8 mouse cellular contexts compared by ENCODE assay signal in the genomic region with DNA sequence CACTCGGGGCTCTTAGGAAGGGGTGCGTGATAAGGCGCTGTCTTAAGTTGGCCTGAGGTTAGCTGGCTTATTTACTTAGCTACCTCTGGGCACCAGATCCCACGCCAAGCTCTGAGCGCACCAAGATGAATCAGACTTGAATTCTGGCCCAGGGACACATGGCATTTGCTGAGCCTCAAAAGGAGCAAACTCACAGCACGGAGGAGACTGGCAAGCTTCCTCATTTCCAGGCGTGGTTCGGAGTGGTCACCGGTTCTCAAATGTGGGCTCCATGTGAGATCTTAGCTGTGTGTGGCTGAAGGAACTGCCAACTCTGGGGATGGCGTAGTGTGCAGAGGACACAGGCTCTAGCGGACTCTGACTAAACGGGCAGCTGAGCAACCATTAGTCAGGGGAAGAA. TPM values are rescaled to one million over a fixed set of nuclear protein-coding genes. Genes with fewer than 3 reads are reported as not detected.
DNase-seq lines count a peak whose midpoint lies in the region; ATAC-seq and TF ChIP-seq lines count a peak whose summit lies in the region.

No protein-coding gene starts in this region.

- H3K4me3 ChIP-seq in ES-Bruce4 (ENCODE audit: low read depth, low read length), result peak overlapping the region; percentile 39
- H3K4me3 ChIP-seq in bone marrow macrophage, adult 2 months (ENCODE audit: insufficient read depth, low read length), result peak overlapping the region; percentile 81
- peak overlapping the region; percentile 64; the same call in 1 of the 2 replicates for H3K4me3 ChIP-seq in forebrain, embryonic 12.5 days (replicated peaks)
- H3K4me3 ChIP-seq in layer of hippocampus, adult 2 months, result peak overlapping the region; percentile 98
- H3K4me3 ChIP-seq in lung, postnatal 0 days (ENCODE audit: low read depth, low read length), result peak overlapping the region; percentile 88

- H3K27me3 ChIP-seq in ES-Bruce4 (ENCODE audit: control insufficient read depth, insufficient read depth, low read length, poor library complexity, severe bottlenecking), result no peaks in the 10 kb centered on the region
- no peaks in the 10 kb centered on the region for H3K27me3 ChIP-seq in forebrain, embryonic 12.5 days
- H3K27me3 ChIP-seq in lung, postnatal 0 days (replicated peaks; ENCODE audit: insufficient read depth, low read length), result no peaks in the 10 kb centered on the region

- no peak for TF ChIP-seq POLR2A in ES-Bruce4 (IDR thresholded peaks at IDR 0.05; ENCODE audit: insufficient read depth, low read length)
- no peak for TF ChIP-seq POLR2A in bone marrow macrophage, adult 2 months (IDR thresholded peaks at IDR 0.05; ENCODE audit: borderline replicate concordance, low read depth, low read length)

- ATAC-seq in forebrain, embryonic 12.5 days (ENCODE audit: low FRiP score), result no peak
- no peak for ATAC-seq in lung, postnatal 0 days

- TF ChIP-seq CTCF in ES-Bruce4 (IDR thresholded peaks at IDR 0.05; ENCODE audit: low read depth, low read length), result no peak
- TF ChIP-seq CTCF in bone marrow macrophage, adult 2 months (IDR thresholded peaks at IDR 0.05; ENCODE audit: low read depth, low read length), result no peak
- TF ChIP-seq CTCF in layer of hippocampus, adult 2 months (conservative IDR thresholded peaks at IDR 0.05), result no peak
- no peak for TF ChIP-seq CTCF in lung, postnatal 0 days (IDR thresholded peaks at IDR 0.05)

- H3K4me2 ChIP-seq in forebrain, embryonic 12.5 days, result peak overlapping the region; percentile 84
- H3K4me2 ChIP-seq in lung, postnatal 0 days (replicated peaks; ENCODE audit: low read depth, low read length), result peak overlapping the region; percentile 82

- TF ChIP-seq EP300 in ES-Bruce4 (IDR thresholded peaks at IDR 0.05; ENCODE audit: insufficient read depth, low read depth, low read length), result no peak
- no peak for TF ChIP-seq EP300 in lung, postnatal 0 days (IDR thresholded peaks at IDR 0.05)

- no peaks in the 10 kb centered on the region for H3K36me3 ChIP-seq in ES-Bruce4 (ENCODE audit: control insufficient read depth, insufficient read depth, low read length, poor library complexity, severe bottlenecking)
- no peaks in the 10 kb centered on the region; the same call in 1 of the 2 replicates for H3K36me3 ChIP-seq in forebrain, embryonic 12.5 days (replicated peaks)
- H3K36me3 ChIP-seq in lung, postnatal 0 days (ENCODE audit: insufficient read depth, low read length), result no peaks in the 10 kb centered on the region

- intact Hi-C loops in heart, postnatal 14 days (cut with DNase I), result loop anchor here (2.0 kb wide), 1 partner anchor 37 kb away; no protein-coding TSS in a partner anchor

- 82% methylated on average over 12 of the region's 12 CpGs for WGBS in forebrain, embryonic 12.5 days
- 39% methylated on average over 12 of the region's 12 CpGs for WGBS in lung, postnatal 0 days

- peak overlapping the region; percentile 70; the same call in 1 of the 2 replicates for H3K9ac ChIP-seq in ES-Bruce4 (ENCODE audit: low read depth, poor library complexity, severe bottlenecking)
- H3K9ac ChIP-seq in forebrain, embryonic 12.5 days, result 0 out of 2 replicates have a peak overlapping the region, but pooled peaks have one; percentile 64
- no peak overlapping the region for H3K9ac ChIP-seq in lung, postnatal 0 days (replicated peaks; ENCODE audit: low read depth)

- H3K4me1 ChIP-seq in ES-Bruce4 (ENCODE audit: control insufficient read depth, insufficient read depth, low read length), result no peaks in the 10 kb centered on the region
- peaks cover 43% of the 10 kb centered on the region for H3K4me1 ChIP-seq in bone marrow macrophage, adult 2 months (ENCODE audit: control insufficient read depth, insufficient read depth, low read length)
- H3K4me1 ChIP-seq in forebrain, embryonic 12.5 days, result peaks cover 12% of the 10 kb centered on the region
- peaks cover 5% of the 10 kb centered on the region; the same call in 1 of the 2 replicates for H3K4me1 ChIP-seq in lung, postnatal 0 days (ENCODE audit: insufficient read depth, low read depth, low read length)

- peak; percentile 49 to 50 for DNase-seq in heart, postnatal 14 days
- DNase-seq in layer of hippocampus, adult 2 months (ENCODE audit: low spot score in 2 of 2), result peak in 1 of 2 experiments; percentile 19
- DNase-seq in lung, postnatal 0 days (ENCODE audit: low spot score), result peak; percentile 43
- DNase-seq in right cerebral cortex, postnatal 14 days, result peak; percentile 48
- no peak for DNase-seq in embryo, embryonic 10.5 days (ENCODE audit: low spot score)

- no peaks in the 10 kb centered on the region; the same call in 1 of the 2 replicates for H3K9me3 ChIP-seq in ES-Bruce4 (replicated peaks; ENCODE audit: control insufficient read depth, insufficient read depth, low read length, poor library complexity, severe bottlenecking)
- H3K9me3 ChIP-seq in forebrain, embryonic 12.5 days, result 0 out of 2 replicates have a peak, but pooled peaks cover 8% of the 10 kb centered on the region
- no peaks in the 10 kb centered on the region for H3K9me3 ChIP-seq in lung, postnatal 0 days (ENCODE audit: low read length)

- no peak overlapping the region for H3K27ac ChIP-seq in ES-Bruce4 (ENCODE audit: insufficient read depth, low read length)
- H3K27ac ChIP-seq in bone marrow macrophage, adult 2 months (ENCODE audit: insufficient read depth, low read depth, low read length), result peak overlapping the region; percentile 88
- no peak overlapping the region for H3K27ac ChIP-seq in forebrain, embryonic 12.5 days
- H3K27ac ChIP-seq in layer of hippocampus, adult 2 months, result peak overlapping the region; percentile 88
- no peak overlapping the region for H3K27ac ChIP-seq in lung, postnatal 0 days (ENCODE audit: low read length)

RNA-seq across cellular contexts. Expression of gene Arl6ip5, which starts 1.5 kb away (rescaled TPM):
- 51.2 and 58.0 TPM in 2 replicates for polyA plus RNA-seq in ES-Bruce4 (2011; ENCODE audit: insufficient read depth, insufficient read length, low read depth, missing spikeins)
- 169 and 170 TPM in 2 replicates for polyA plus RNA-seq in bone marrow macrophage, adult 2 months (2012; ENCODE audit: insufficient read depth, insufficient read length, missing spikeins)
- 61.4 and 65.3 TPM in 2 replicates for polyA plus RNA-seq in forebrain, embryonic 12.5 days (2016; fragmentation: Nextera tagmentation; extraction: Ambion mirVana)
- total RNA-seq in heart, postnatal 14 days (2021), result 100 to 1,000 TPM; 103 to 110 TPM
- total RNA-seq in layer of hippocampus, adult 2 months (2021), result 100 to 1,000 TPM; 176 to 180 TPM
- polyA plus RNA-seq in lung, postnatal 0 days (2015; fragmentation: Nextera tagmentation; extraction: Ambion mirVana), result 90.3 and 91.9 TPM in 2 replicates

RNA-seq across cellular contexts. Expression of gene Uba3, which starts 6.5 kb away (rescaled TPM):
- 125 and 136 TPM in 2 replicates for polyA plus RNA-seq in ES-Bruce4 (2011; ENCODE audit: insufficient read depth, insufficient read length, low read depth, missing spikeins)
- 36.9 and 38.7 TPM in 2 replicates for polyA plus RNA-seq in bone marrow macrophage, adult 2 months (2012; ENCODE audit: insufficient read depth, insufficient read length, missing spikeins)
- polyA plus RNA-seq in forebrain, embryonic 12.5 days (2016; fragmentation: Nextera tagmentation; extraction: Ambion mirVana), result 94.7 and 95.1 TPM in 2 replicates
- 10 to 100 TPM; 66.9 to 71.9 TPM for total RNA-seq in heart, postnatal 14 days (2021)
- total RNA-seq in layer of hippocampus, adult 2 months (2021), result 10 to 100 TPM; 69.4 to 71.3 TPM
- polyA plus RNA-seq in lung, postnatal 0 days (2015; fragmentation: Nextera tagmentation; extraction: Ambion mirVana), result 35.8 and 43.2 TPM in 2 replicates

RNA-seq across cellular contexts. Expression of gene Tmf1, which starts 33.1 kb away (rescaled TPM):
- polyA plus RNA-seq in ES-Bruce4 (2011; ENCODE audit: insufficient read depth, insufficient read length, low read depth, missing spikeins), result 39.0 and 52.4 TPM in 2 replicates
- 67.5 and 69.8 TPM in 2 replicates for polyA plus RNA-seq in bone marrow macrophage, adult 2 months (2012; ENCODE audit: insufficient read depth, insufficient read length, missing spikeins)
- 30.5 and 33.5 TPM in 2 replicates for polyA plus RNA-seq in forebrain, embryonic 12.5 days (2016; fragmentation: Nextera tagmentation; extraction: Ambion mirVana)
- 10 to 100 TPM; 32.1 to 34.7 TPM for total RNA-seq in heart, postnatal 14 days (2021)
- total RNA-seq in layer of hippocampus, adult 2 months (2021), result 10 to 100 TPM; 48.4 to 52.3 TPM
- 51.0 and 53.9 TPM in 2 replicates for polyA plus RNA-seq in lung, postnatal 0 days (2015; fragmentation: Nextera tagmentation; extraction: Ambion mirVana)

RNA-seq across cellular contexts. Expression of gene Lmod3, which starts 40.6 kb away (rescaled TPM):
- not detected in 2 replicates for polyA plus RNA-seq in ES-Bruce4 (2011; ENCODE audit: insufficient read depth, insufficient read length, low read depth, missing spikeins)
- not detected in 2 replicates for polyA plus RNA-seq in bone marrow macrophage, adult 2 months (2012; ENCODE audit: insufficient read depth, insufficient read length, missing spikeins)
- 0.19 TPM in 1 of 2 replicates, not detected in the other for polyA plus RNA-seq in forebrain, embryonic 12.5 days (2016; fragmentation: Nextera tagmentation; extraction: Ambion mirVana)
- total RNA-seq in heart, postnatal 14 days (2021), result 10 to 100 TPM; 50.2 to 55.6 TPM
- total RNA-seq in layer of hippocampus, adult 2 months (2021), result not detected
- 0.24 and 0.31 TPM in 2 replicates for polyA plus RNA-seq in lung, postnatal 0 days (2015; fragmentation: Nextera tagmentation; extraction: Ambion mirVana)

Comparison
In these comparisons a context has a peak if more than half of its experiments do, and no peak if none do; other contexts are left out.
1. H3K27ac ChIP-seq: peak in bone marrow macrophage, adult 2 months (single experiment) and layer of hippocampus, adult 2 months (single experiment); none in ES-Bruce4 (single experiment), forebrain, embryonic 12.5 days (single experiment) and lung, postnatal 0 days (single experiment).
2. H3K4me3 ChIP-seq: peak in every context shown above with its lines; median percentile 98 in layer of hippocampus, adult 2 months; 88 in lung, postnatal 0 days; 81 in bone marrow macrophage, adult 2 months; 64 in forebrain, embryonic 12.5 days; 39 in ES-Bruce4.